Mouse (Mus musculus): Measurements from ENCODE around the gene Tff2. TPM values are rescaled to one million over a fixed set of nuclear protein-coding genes. Genes with fewer than 3 reads are reported as not detected.

Tff2 gene
- polyA plus RNA-seq, 2 experiments, result not detected

GRCm38 (mm10) chr17:31136291-31136690 is 7.8 kb downstream of the Tff2 start:
- Histone ChIP-seq H3K4me3 (replicated peaks; ENCODE audit: low read length) (no peak overlapping the region), H3K9ac (ENCODE audit: low read depth, low read length, severe bottlenecking) (no peak overlapping the region), H3K9me3 (ENCODE audit: control insufficient read depth, low read length) (no peaks in the 10 kb centered on the region), H3K27me3 (ENCODE audit: control insufficient read depth, insufficient read depth, low read length) (no peaks in the 10 kb centered on the region), H3K4me1 (ENCODE audit: control insufficient read depth, insufficient read depth, low read length) (no peaks in the 10 kb centered on the region), H3K27ac (replicated peaks; ENCODE audit: low read depth, low read length) (no peak overlapping the region), H3K36me3 (ENCODE audit: control insufficient read depth, insufficient read depth, low read length) (no peaks in the 10 kb centered on the region), H3K4me2 (replicated peaks; ENCODE audit: low read depth, low read length, severe bottlenecking) (no peak overlapping the region)
- no peak for DNase-seq (ENCODE audit: low spot score)
- WGBS, result 28% methylated on average over 3 of the region's 3 CpGs
- no peak for TF ChIP-seq POLR2A (IDR thresholded peaks at IDR 0.05; ENCODE audit: borderline replicate concordance, extremely low read depth, insufficient read depth, insufficient read length)
- ATAC-seq (ENCODE audit: low FRiP score, low read depth), result no peak

GRCm38 (mm10) chr17:31134913-31135312 is 9.2 kb downstream of the Tff2 start:
- no peak for TF ChIP-seq POLR2A (IDR thresholded peaks at IDR 0.05; ENCODE audit: borderline replicate concordance, extremely low read depth, insufficient read depth, insufficient read length)
- WGBS, result 82% methylated on average over 6 of the region's 6 CpGs
- Histone ChIP-seq H3K4me3 (replicated peaks; ENCODE audit: low read length) (no peak overlapping the region), H3K4me1 (ENCODE audit: control insufficient read depth, insufficient read depth, low read length) (no peaks in the 10 kb centered on the region), H3K36me3 (ENCODE audit: control insufficient read depth, insufficient read depth, low read length) (no peaks in the 10 kb centered on the region), H3K9me3 (ENCODE audit: control insufficient read depth, low read length) (no peaks in the 10 kb centered on the region), H3K4me2 (replicated peaks; ENCODE audit: low read depth, low read length, severe bottlenecking) (no peak overlapping the region), H3K27ac (replicated peaks; ENCODE audit: low read depth, low read length) (no peak overlapping the region), H3K27me3 (ENCODE audit: control insufficient read depth, insufficient read depth, low read length) (no peaks in the 10 kb centered on the region), H3K9ac (ENCODE audit: low read depth, low read length, severe bottlenecking) (no peak overlapping the region)
- DNase-seq (ENCODE audit: low spot score) (no peak), ATAC-seq (ENCODE audit: low FRiP score, low read depth) (no peak)

DNA sequence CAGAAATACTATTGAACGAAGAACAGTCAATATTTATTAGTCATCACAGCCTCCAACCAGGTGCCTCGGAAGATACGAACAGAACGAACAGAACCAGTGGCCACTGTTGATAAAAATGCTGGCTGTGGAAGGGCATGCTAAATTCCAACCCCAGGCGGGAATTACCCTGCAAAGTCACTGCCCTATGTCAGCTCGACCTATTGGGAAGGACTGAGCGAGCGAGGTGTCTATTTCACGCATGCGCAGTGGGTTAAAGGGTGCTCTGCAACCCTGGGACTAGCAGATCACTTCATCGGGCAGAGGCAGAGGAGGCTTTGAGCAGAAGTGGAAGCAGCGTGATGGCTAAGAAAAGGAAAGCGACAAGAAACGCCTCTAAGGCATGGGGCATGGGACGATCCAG is 10.3 kb downstream of the Tff2 start:
- H3K27me3 ChIP-seq (ENCODE audit: control insufficient read depth, insufficient read depth, low read length), result no peaks in the 10 kb centered on the region
- H3K9ac ChIP-seq (ENCODE audit: low read depth, low read length, severe bottlenecking), result no peak overlapping the region
- DNase-seq (ENCODE audit: low spot score) (no peak), ATAC-seq (ENCODE audit: low FRiP score, low read depth) (no peak)
- WGBS, result 65% methylated on average over 15 of the region's 15 CpGs
- no peak overlapping the region for H3K4me3 ChIP-seq (replicated peaks; ENCODE audit: low read length)
- no peak for TF ChIP-seq POLR2A (IDR thresholded peaks at IDR 0.05; ENCODE audit: borderline replicate concordance, extremely low read depth, insufficient read depth, insufficient read length)
- no peaks in the 10 kb centered on the region for H3K9me3 ChIP-seq (ENCODE audit: control insufficient read depth, low read length)
- no peaks in the 10 kb centered on the region for H3K36me3 ChIP-seq (ENCODE audit: control insufficient read depth, insufficient read depth, low read length)
- no peak overlapping the region for H3K27ac ChIP-seq (replicated peaks; ENCODE audit: low read depth, low read length)
- no peaks in the 10 kb centered on the region for H3K4me1 ChIP-seq (ENCODE audit: control insufficient read depth, insufficient read depth, low read length)
- H3K4me2 ChIP-seq (replicated peaks; ENCODE audit: low read depth, low read length, severe bottlenecking), result no peak overlapping the region

DNA sequence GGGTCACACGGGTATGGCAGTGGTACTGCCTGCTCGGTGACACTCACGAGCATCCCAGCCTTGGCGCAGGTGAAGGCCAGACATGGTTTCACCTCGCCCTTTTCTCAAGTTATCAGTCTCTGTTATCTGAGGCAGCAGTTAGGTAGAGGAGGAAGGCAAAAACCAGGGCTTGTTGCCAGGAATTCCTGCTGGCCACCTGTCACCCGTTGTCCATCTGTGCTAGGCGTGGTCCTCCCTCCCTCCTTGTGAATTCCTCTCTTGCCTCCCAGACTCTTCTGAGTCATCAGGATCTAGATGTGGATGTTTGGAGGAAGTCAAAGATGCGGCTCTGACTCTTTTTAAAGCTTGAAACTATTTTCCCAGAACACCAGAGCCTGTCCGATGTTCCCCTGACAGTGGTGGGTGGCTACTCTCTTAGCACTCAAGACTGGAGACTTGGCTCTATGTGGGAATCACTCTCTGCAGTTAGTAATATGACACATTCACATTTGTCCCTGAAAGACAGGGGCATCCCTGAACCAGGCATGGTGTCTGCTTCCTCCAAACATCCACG is 12.7 kb downstream of the Tff2 start:
- Histone ChIP-seq H3K27ac (replicated peaks; ENCODE audit: low read depth, low read length) (no peak overlapping the region), H3K9ac (ENCODE audit: low read depth, low read length, severe bottlenecking) (no peak overlapping the region), H3K27me3 (ENCODE audit: control insufficient read depth, insufficient read depth, low read length) (no peaks in the 10 kb centered on the region), H3K36me3 (ENCODE audit: control insufficient read depth, insufficient read depth, low read length) (no peaks in the 10 kb centered on the region), H3K4me3 (replicated peaks; ENCODE audit: low read length) (no peak overlapping the region), H3K4me2 (replicated peaks; ENCODE audit: low read depth, low read length, severe bottlenecking) (no peak overlapping the region), H3K4me1 (ENCODE audit: control insufficient read depth, insufficient read depth, low read length) (no peaks in the 10 kb centered on the region), H3K9me3 (ENCODE audit: control insufficient read depth, low read length) (no peaks in the 10 kb centered on the region)
- DNase-seq (ENCODE audit: low spot score) (no peak), ATAC-seq (ENCODE audit: low FRiP score, low read depth) (no peak)
- 80% methylated on average over 10 of the region's 10 CpGs for WGBS
- TF ChIP-seq POLR2A (IDR thresholded peaks at IDR 0.05; ENCODE audit: borderline replicate concordance, extremely low read depth, insufficient read depth, insufficient read length), result no peak

DNA sequence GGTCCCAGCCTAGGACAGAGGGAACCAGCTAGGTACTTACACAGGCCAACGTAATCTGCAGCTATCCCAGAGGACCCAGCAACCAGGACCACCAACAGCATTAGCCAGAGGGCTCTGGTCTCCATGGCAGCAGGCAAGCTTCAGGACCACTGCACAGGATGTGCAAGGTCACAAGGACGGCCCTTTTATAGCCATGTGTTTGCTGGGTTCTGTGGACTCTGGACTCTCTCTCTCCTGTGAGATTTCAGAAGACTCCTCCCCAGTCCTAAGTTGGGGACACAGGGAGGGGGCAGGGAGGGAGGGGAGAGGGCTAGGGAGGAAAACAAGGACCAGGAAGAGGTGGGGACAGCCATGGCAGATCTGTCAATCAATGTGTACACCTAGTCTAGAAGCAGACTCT is 14.6 kb downstream of the Tff2 start, which contains the start of gene Tff3:
TSS of gene Tff3 (minus strand) at position 195 of the 400 bp plus-strand sequence.
- H3K4me3 ChIP-seq (replicated peaks; ENCODE audit: low read length), result no peak within 1 kb of the TSS
- DNase-seq (ENCODE audit: low spot score), result no peak
- no peaks in the 10 kb centered on the region for H3K4me1 ChIP-seq (ENCODE audit: control insufficient read depth, insufficient read depth, low read length)
- no peak within 1 kb of the TSS for H3K9ac ChIP-seq (ENCODE audit: low read depth, low read length, severe bottlenecking)
- ATAC-seq (ENCODE audit: low FRiP score, low read depth), result no peak
- no peaks in the 10 kb centered on the region for H3K36me3 ChIP-seq (ENCODE audit: control insufficient read depth, insufficient read depth, low read length)
- no peaks in the 10 kb centered on the region for H3K9me3 ChIP-seq (ENCODE audit: control insufficient read depth, low read length)
- no peak within 1 kb of the TSS for H3K27ac ChIP-seq (replicated peaks; ENCODE audit: low read depth, low read length)
- H3K4me2 ChIP-seq (replicated peaks; ENCODE audit: low read depth, low read length, severe bottlenecking), result no peak within 1 kb of the TSS
- 11% methylated on average over 2 of the region's 2 CpGs for WGBS
- TF ChIP-seq POLR2A (IDR thresholded peaks at IDR 0.05; ENCODE audit: borderline replicate concordance, extremely low read depth, insufficient read depth, insufficient read length), result no peak
- H3K27me3 ChIP-seq (ENCODE audit: control insufficient read depth, insufficient read depth, low read length), result no peaks in the 10 kb centered on the region
